Mouse (Mus musculus) ZHBTc4 (cell line): ENCODE results near the gene Xrn1.
A peak's percentile ranks its signal among the peaks of the same experiment; 100 is the strongest.

Experiments
- DNase-seq: peaks from one replicate; pipeline ENCODE4 v3.0.0-alpha.2; 2011; ENCODE audit warnings: low read depth, low spot score

Gene Xrn1

GRCm38 (mm10) chr9:96051501-96051900 lies 96.9 kb downstream of the Xrn1 start:
- no peak for DNase-seq

GRCm38 (mm10) chr9:96054878-96055277 lies 100.3 kb downstream of the Xrn1 start:
- no peak for DNase-seq

- DNase-seq, result no peak
Observed at GRCm38 (mm10) chr9:96056417-96057223, 102.1 kb downstream of the Xrn1 start.

- DNase-seq, result no peak
Observed at GRCm38 (mm10) chr9:96063083-96063802, 108.7 kb downstream of the Xrn1 start.

- DNase-seq, result no peak
Observed at GRCm38 (mm10) chr9:96063803-96064475, 109.4 kb downstream of the Xrn1 start.

GRCm38 (mm10) chr9:96067507-96067906 lies 112.9 kb downstream of the Xrn1 start:
- no peak for DNase-seq

GRCm38 (mm10) chr9:96078752-96079315 lies 124.3 kb downstream of the Xrn1 start:
- peak; percentile 14 for DNase-seq

GRCm38 (mm10) chr9:96085293-96085692 lies 130.7 kb downstream of the Xrn1 start:
- DNase-seq, result no peak

GRCm38 (mm10) chr9:96087671-96088070 lies 133.1 kb downstream of the Xrn1 start:
- DNase-seq, result no peak

- peak; percentile 72 for DNase-seq
Observed at GRCm38 (mm10) chr9:96088456-96088855, 133.9 kb downstream of the Xrn1 start.

GRCm38 (mm10) chr9:96092637-96093036 lies 138.1 kb downstream of the Xrn1 start:
- peak; percentile 43 for DNase-seq

GRCm38 (mm10) chr9:96093221-96093620 lies 138.7 kb downstream of the Xrn1 start:
- DNase-seq, result peak; percentile 19

GRCm38 (mm10) chr9:96094341-96094740 lies 139.8 kb downstream of the Xrn1 start:
- DNase-seq, result no peak

GRCm38 (mm10) chr9:96095192-96095591 lies 140.6 kb downstream of the Xrn1 start:
- no peak for DNase-seq

GRCm38 (mm10) chr9:96102846-96103245 lies 148.3 kb downstream of the Xrn1 start:
- DNase-seq, result peak; percentile 51
